Mouse (Mus musculus) right cerebral cortex, postnatal 14 days (tissue): ENCODE measurements around the gene Dennd1a.

Experiments
- DNase-seq: peaks from one replicate; pipeline ENCODE4 v3.0.0; 2022

Dennd1a gene

GRCm38 (mm10) chr2:38025615-38026014, 261.6 kb downstream of the Dennd1a start:
- DNase-seq: no peak

- no peak for DNase-seq
Observed at GRCm38 (mm10) chr2:38023741-38024130, 263.5 kb downstream of the Dennd1a start.

GRCm38 (mm10) chr2:38023054-38023740, 264.0 kb downstream of the Dennd1a start:
- no peak for DNase-seq

GRCm38 (mm10) chr2:38021166-38021565, 266.0 kb downstream of the Dennd1a start:
- DNase-seq: no peak

- DNase-seq: no peak
Observed at GRCm38 (mm10) chr2:38014702-38015101, 272.5 kb downstream of the Dennd1a start.

- peak; percentile 19 for DNase-seq
Observed at GRCm38 (mm10) chr2:38013839-38014365, 273.3 kb downstream of the Dennd1a start.

- DNase-seq: no peak
Observed at GRCm38 (mm10) chr2:38007238-38007637, 280.0 kb downstream of the Dennd1a start.

GRCm38 (mm10) chr2:38003183-38003680, 284.0 kb downstream of the Dennd1a start:
- no peak for DNase-seq

- no peak for DNase-seq
Observed at GRCm38 (mm10) chr2:38001004-38001403, 286.2 kb downstream of the Dennd1a start.

GRCm38 (mm10) chr2:37997966-37998365, 289.2 kb downstream of the Dennd1a start:
- no peak for DNase-seq

- no peak for DNase-seq
Observed at GRCm38 (mm10) chr2:37989091-37989490, 298.1 kb downstream of the Dennd1a start.

- no peak for DNase-seq
Observed at GRCm38 (mm10) chr2:37988301-37988700, 298.9 kb downstream of the Dennd1a start.

- no peak for DNase-seq
Observed at GRCm38 (mm10) chr2:37985690-37986222, 301.4 kb downstream of the Dennd1a start.

GRCm38 (mm10) chr2:37982714-37983113, 304.5 kb downstream of the Dennd1a start:
- no peak for DNase-seq

- no peak for DNase-seq
Observed at GRCm38 (mm10) chr2:37981562-37982403, 305.4 kb downstream of the Dennd1a start.

GRCm38 (mm10) chr2:37974201-37974600, 313.0 kb downstream of the Dennd1a start:
- DNase-seq: no peak

GRCm38 (mm10) chr2:37972621-37973020, 314.6 kb downstream of the Dennd1a start:
- no peak for DNase-seq

GRCm38 (mm10) chr2:37971726-37972125, 315.5 kb downstream of the Dennd1a start:
- DNase-seq: no peak

- DNase-seq: no peak
Observed at GRCm38 (mm10) chr2:37969713-37970485, 317.3 kb downstream of the Dennd1a start.

- peak; percentile 13 for DNase-seq
Observed at GRCm38 (mm10) chr2:37964534-37964933, 322.7 kb downstream of the Dennd1a start.

- DNase-seq: peak; percentile 35
Observed at GRCm38 (mm10) chr2:37963362-37963761, 323.8 kb downstream of the Dennd1a start.

GRCm38 (mm10) chr2:37948424-37948823, 338.8 kb downstream of the Dennd1a start:
- no peak for DNase-seq
